Mouse (Mus musculus): Measurements from ENCODE around the gene Abhd5. TPM values are rescaled to one million over a fixed set of nuclear protein-coding genes. Genes with fewer than 3 reads are reported as not detected.
"Not testable (repeated sequence)": the region's sequence is repeated elsewhere in the genome, so short reads cannot be mapped to it uniquely, and the experiment has no call there.

Abhd5 gene
- total RNA-seq (2015) (83.7 and 84.1 TPM in 2 replicates), total RNA-seq (2017) (87.0 and 93.8 TPM in 2 replicates)

DNA sequence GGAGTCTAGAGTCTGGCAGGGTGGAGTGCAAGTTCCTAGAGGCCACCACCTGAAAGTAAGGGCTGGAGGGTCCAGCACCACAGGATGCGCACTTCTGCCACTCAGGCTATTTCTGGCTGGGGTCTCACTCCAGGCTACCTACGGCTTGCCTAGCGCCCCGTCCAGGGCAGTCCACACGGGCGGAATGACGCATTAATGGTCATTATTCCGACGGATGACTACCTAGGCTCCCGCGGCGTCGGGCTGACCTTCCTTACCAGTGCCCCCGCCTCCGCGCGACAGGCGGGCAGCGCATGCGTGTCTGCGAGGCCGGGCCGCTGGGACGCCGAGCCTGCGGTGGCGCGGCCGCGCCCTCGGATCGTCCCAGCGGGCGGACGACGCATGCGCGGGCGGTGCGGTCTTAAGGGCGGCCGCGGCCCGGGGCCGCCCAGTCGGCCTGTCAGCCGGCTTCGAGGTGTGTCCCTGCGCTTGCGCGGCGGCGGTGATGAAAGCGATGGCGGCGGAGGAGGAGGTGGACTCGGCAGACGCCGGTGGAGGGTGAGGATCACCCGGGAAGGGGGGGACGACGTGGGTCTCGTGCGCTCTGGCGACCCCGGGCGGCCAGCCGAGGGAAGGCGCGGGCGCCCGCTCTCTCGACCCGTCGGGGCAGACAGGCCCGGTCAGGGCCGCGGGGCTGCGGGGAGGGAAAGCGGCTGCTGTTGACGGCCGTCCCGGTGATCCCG is at the start of gene Abhd5:
Abhd5 (plus strand) TSS at position 306 of the 722 bp plus-strand sequence.
- peak; percentile 71 for ATAC-seq (ENCODE audit: poor library complexity, severe bottlenecking)

GRCm38 (mm10) chr9:122305302-122305701 is 46.1 kb upstream of the Abhd5 start:
- ATAC-seq (ENCODE audit: poor library complexity, severe bottlenecking) = peak; percentile 91

DNA sequence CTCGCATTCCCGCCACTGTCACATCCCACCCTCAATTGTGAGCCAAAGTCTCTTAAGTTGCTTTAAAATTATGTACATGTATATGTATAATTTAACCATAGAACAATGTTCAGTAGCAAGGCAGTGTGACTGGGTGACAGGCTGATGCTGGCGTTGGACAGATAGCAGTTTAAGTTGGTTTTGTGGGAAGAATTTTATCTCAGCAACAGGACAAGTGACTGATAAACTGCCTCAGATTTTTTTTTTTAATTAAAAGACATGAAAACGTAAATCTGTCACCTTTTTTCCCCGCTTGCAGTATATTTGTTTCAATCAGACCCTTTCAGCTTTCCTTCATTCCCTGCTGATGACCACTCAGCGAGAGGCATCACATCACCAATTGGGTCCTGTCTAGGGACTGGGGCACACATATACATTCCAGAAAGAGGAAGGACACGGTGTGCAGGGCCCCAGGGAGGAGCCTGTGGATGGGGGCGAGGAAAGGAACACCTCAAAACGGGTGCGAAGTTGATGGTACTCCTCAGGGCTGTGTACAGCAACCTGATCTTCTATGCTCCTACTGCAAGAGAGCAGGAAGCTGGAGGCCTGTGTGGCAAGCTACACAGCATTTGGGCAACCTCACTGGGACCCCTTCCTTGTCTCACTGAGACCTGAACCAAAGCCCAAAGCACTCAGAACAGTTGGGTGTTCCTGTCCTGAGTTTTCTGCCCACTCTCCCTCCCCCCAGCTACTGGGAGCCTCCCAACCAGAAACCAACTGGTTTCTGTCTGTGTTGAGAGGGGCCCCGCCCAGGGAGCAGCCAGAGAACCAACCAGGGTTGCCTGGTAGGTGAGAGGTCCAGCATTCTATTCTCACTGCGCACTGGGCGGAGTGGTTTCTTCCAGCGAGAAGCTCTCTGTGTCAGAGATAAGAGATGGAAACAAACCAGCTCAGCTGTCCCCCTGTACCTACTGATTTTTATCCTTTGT is 42.1 kb upstream of the Abhd5 start:
- ATAC-seq (ENCODE audit: poor library complexity, severe bottlenecking) = peak; percentile 52

DNA sequence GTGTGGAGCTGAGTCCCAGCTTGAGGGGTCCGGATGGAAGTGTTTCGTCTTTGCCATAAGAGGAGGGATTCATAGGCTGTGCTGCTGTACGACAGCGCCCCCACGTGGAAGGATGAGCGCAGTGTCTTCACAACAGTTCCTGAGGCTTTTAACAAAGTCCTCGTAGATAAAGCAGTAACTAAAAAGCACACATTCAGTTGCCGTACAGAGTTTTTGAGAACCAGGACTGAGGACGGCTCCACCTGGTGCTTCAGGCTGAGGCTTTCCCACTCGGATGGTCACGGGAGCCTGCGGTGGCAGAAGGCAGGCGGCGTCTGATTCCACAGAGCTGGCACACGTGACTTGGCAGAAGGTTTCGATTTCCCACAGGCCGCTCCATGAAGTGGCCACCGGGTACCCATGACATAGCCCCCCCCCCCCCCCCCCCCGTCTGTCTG is 40.8 kb upstream of the Abhd5 start:
- peak; percentile 83 for ATAC-seq (ENCODE audit: poor library complexity, severe bottlenecking)

- ATAC-seq (ENCODE audit: poor library complexity, severe bottlenecking) = no peak
These were observed 40.2 kb upstream of the Abhd5 start for GRCm38 (mm10) chr9:122311051-122311760.

DNA sequence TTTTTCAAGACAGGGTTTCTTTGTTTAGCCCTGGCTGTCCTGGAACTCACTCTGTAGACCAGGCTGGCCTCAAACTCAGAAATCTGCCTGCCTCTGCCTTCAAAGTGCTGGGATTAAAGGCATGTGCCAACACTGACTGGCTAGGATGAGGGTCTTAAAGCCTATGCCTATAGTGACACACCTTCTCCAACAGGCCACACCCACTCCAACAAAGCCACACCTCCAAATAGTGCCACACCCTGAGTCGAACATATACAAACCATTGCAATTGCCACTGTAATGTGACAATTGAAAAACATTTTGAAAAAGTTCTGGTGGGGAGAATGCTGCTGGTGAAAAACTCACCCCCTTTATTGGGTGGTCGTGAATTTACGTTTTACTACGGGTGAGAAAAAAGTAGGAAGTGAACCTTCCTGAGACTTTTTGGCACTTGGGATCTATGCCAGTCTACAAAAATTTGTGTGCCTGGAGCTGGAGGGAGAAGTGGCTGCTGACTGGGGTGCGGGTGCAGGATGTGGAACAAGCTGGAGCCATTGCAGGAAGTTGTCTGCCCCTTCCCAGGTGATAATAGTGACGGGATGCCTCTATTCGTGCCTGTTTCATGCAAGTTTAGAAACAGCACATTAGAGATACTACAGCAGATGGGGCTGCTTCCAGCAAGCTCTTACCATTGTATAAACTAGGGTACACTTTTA is 39.0 kb upstream of the Abhd5 start:
- no peak for ATAC-seq (ENCODE audit: poor library complexity, severe bottlenecking)

GRCm38 (mm10) chr9:122313128-122313527 is 38.3 kb upstream of the Abhd5 start:
- ATAC-seq (ENCODE audit: poor library complexity, severe bottlenecking) = not testable (repeated sequence)

DNA sequence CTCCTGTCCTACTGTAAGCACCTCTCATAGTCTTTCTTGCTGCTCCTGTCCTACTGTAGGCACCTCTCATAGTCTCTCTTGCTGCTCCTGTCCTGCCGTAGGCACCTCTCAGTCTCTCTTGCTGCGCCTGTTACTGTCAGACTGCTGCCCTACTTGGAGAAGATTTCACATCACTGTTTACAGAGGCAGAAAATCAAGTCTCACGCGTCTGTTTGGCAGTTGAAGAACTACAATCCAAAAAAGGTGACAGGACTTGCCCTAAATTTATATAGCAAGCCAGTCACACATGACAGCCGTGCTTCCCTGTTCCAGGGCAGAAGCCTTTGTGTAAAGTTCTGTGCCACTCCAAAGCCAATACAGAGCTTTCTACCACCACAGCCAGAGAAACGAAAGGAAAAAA is 37.0 kb upstream of the Abhd5 start:
- no peak for ATAC-seq (ENCODE audit: poor library complexity, severe bottlenecking)

DNA sequence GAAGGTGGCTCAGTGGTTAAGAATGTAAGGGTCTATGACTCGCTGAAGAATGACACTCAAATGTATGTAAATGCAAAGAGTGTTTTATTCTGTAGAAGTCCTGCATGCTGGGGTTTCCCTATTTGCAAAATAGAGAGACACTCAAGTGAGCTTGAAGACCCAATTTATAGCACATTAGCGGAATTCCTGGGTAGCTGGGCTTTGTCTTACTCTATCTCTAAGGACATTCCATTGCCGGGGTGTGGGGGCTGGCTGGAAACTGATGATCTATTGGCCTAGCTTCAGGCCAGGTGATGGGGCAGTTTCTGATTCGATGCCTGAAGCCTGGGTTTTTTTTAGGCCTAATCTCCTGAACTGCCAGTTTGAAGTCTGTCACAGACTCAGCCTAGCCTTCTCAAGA is 36.5 kb upstream of the Abhd5 start:
- no peak for ATAC-seq (ENCODE audit: poor library complexity, severe bottlenecking)

- no peak for ATAC-seq (ENCODE audit: poor library complexity, severe bottlenecking)
These were observed 35.9 kb upstream of the Abhd5 start for GRCm38 (mm10) chr9:122315501-122315900.

- ATAC-seq (ENCODE audit: poor library complexity, severe bottlenecking) = no peak
These were observed 34.8 kb upstream of the Abhd5 start for GRCm38 (mm10) chr9:122316562-122316961.

- no peak for ATAC-seq (ENCODE audit: poor library complexity, severe bottlenecking)
These were observed 30.8 kb upstream of the Abhd5 start for GRCm38 (mm10) chr9:122320626-122321025.

GRCm38 (mm10) chr9:122322356-122322755 is 29.1 kb upstream of the Abhd5 start:
- no peak for ATAC-seq (ENCODE audit: poor library complexity, severe bottlenecking)

GRCm38 (mm10) chr9:122325996-122326395 is 25.4 kb upstream of the Abhd5 start:
- ATAC-seq (ENCODE audit: poor library complexity, severe bottlenecking) = no peak

DNA sequence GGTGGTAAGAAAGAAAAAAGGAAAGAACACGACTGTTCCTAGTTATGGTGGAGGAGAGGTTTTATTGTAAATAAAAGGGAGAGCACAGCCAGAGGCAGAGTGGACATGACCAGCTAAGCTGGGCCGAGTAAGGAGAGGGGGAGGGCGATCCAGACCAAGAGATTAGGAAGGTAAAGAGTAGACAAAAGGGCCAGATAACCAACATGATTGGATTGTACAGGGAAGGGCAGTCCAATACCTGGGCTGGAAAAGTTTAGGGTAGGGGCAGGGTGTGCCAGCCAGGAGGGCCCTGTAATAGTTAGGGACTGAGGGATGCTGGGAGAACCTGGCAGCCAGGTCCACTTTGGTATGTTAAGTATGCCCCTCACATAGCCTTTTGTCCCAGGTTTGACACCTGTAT is 23.2 kb upstream of the Abhd5 start:
- no peak for ATAC-seq (ENCODE audit: poor library complexity, severe bottlenecking)

DNA sequence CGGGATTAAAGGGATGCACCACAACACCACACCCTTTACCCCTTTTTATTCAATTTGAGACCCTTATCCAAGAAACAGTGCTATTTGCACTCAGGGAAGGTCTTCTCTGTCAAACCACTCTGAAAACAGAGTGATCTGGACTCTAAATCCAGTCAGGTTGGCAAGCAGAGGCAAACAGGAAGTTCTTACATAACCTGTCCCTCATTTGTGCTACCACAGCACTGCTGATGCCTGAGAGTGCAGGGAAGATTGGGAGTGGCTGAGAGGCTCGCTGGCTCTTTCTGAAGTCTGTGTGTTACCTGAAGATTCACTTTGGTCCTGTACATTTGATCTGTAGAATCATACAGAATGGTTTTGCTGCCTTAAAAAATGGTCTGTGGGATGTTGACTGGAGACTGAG is 14.7 kb upstream of the Abhd5 start:
- ATAC-seq (ENCODE audit: poor library complexity, severe bottlenecking) = peak; percentile 71

- ATAC-seq (ENCODE audit: poor library complexity, severe bottlenecking) = peak; percentile 77
These were observed 13.9 kb upstream of the Abhd5 start for GRCm38 (mm10) chr9:122337510-122337931.

DNA sequence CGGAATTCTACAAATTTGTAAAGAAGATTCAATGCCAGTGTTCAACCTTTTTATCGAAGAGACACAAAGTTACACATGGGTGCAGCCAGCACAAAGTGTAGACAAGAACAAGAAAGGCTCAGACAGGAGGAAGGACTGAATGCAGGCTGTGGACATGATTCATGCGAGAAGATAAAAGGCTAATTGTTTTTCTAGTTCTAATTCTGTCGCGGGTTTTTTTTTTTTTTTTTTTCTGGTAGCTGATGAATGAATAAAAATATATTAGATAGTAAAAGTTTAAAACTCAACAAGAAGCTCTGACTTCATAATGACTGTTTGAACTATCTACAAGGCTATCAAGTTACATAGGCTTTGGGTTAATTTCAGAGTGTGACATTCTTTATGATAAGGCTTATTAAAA is 11.4 kb upstream of the Abhd5 start:
- ATAC-seq (ENCODE audit: poor library complexity, severe bottlenecking) = no peak

GRCm38 (mm10) chr9:122343399-122343798 is 8.0 kb upstream of the Abhd5 start:
- no peak for ATAC-seq (ENCODE audit: poor library complexity, severe bottlenecking)

GRCm38 (mm10) chr9:122344560-122344959 is 6.8 kb upstream of the Abhd5 start:
- ATAC-seq (ENCODE audit: poor library complexity, severe bottlenecking) = no peak

Data from megakaryocyte, adult 5-6 weeks (primary cell).